Mouse (Mus musculus) embryonic fibroblast, embryonic 13.5 days (primary cell): ENCODE results near the gene Igsf21.

ENCODE experiments used
- CTCF ChIP-seq: IDR thresholded peaks from 2 replicates; pipeline ENCODE4 v1.5.1; 2011; ENCODE audit warnings: mild to moderate bottlenecking, control low read depth, low read length, moderate library complexity, borderline replicate concordance; ENCODE audit not compliant: insufficient read depth
- POLR2A ChIP-seq: IDR thresholded peaks from 2 replicates; pipeline ENCODE4 v1.6.1; 2011; ENCODE audit warnings: low read depth, mild to moderate bottlenecking, control low read depth, low read length, moderate library complexity

DNA sequence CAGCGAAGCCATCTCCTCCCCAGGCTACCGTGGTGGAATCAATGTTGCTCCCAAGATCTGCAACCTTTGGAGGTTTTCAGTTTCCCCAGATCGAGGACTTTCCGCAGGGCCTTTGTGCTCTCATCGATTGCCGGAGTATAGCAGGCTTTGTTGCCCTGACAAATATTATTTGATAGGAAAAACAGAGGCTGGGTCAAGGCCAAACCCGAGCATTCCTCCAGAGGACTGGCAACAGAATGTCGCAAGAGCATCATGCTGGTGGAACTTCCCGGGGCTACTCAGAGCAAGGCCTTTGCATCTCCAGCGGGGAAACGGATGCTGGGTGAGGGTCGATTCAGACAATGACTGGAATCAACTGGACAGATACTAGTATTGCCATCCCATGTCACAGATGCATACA, 180.6 kb downstream of the Igsf21 start:
- TF ChIP-seq POLR2A (no peak), CTCF (no peak)
